Mouse (Mus musculus): ENCODE data around the gene Rbm8a2. TPM values are rescaled to one million over a fixed set of nuclear protein-coding genes. Genes with fewer than 3 reads are reported as not detected.

Gene Rbm8a2
- total RNA-seq, 2 experiments from 2014 or later, result 0.20 to 0.26 TPM

DNA sequence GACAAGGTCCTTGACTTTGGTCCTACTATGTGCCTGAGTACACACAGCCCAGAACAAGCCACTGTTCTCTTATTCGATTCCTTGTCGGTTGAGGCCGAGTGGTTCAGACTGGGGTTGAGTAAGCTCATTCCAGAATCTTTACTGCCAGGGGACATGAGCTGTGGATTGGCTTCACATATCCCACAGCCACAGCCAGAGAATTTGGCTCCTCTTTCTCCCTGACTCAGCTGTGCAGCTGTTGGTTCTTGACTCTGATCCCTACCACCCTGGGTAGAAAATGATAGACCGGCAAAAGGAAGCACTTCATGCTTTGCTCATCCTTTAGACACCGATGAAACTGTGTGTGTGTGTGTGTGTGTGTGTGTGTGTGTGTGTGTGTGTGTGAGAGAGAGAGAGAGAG lies 47.5 kb downstream of the Rbm8a2 start:
- no peak for ATAC-seq (ENCODE audit: poor library complexity, severe bottlenecking)

Other genes starting within 250 kb of the Rbm8a2 start
- 22.8 and 27.0 TPM in 2 replicates for gene Exo1, start 98.5 kb downstream of the Rbm8a2 start, total RNA-seq (2015)
- gene Exo1, start 98.5 kb downstream of the Rbm8a2 start, total RNA-seq (2017), result 16.3 and 20.8 TPM in 2 replicates
- not detected in 2 replicates for gene Gm38100, start 58.8 kb downstream of the Rbm8a2 start, total RNA-seq (2015)
- not detected in 2 replicates for gene Gm38100, start 58.8 kb downstream of the Rbm8a2 start, total RNA-seq (2017)